In the genomic region with DNA sequence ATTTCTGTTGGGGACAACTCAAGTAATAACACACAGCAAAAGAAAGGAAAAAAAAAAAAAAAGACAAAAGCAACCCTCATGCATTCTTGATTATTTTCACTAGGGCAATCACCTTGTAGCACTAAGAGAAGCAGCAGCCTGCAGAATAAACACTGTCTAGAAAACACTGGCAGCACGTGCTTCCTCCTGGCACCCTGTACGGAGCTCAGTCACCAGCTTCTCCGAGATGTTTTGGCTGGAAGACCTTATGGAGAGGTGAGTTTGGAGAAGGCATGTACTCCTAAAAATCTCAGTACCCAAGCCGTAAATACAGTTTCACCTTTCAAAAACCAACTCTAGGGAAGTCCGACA, we compare ENCODE assay signal across 8 mouse cellular contexts.
DNase-seq lines count a peak whose midpoint lies in the region; ATAC-seq and TF ChIP-seq lines count a peak whose summit lies in the region.

No protein-coding gene starts in this region.

- DNase-seq in ES-E14 (ENCODE audit: low read depth, low spot score) = no peak
- DNase-seq in kidney, postnatal 14 days = peak; percentile 43
- DNase-seq in yolk sac, embryonic 10.5 days (ENCODE audit: low spot score) = no peak
- DNase-seq in layer of hippocampus, adult 18-20 months (ENCODE audit: low spot score in 2 of 2) = no peak
- DNase-seq in adrenal gland, postnatal 25 days = no peak

- H3ac ChIP-seq in C2C12 (ENCODE audit: control insufficient read depth, insufficient read length, low read depth) = peak overlapping the region; percentile 56

- H3K9ac ChIP-seq in ES-E14 (ENCODE audit: insufficient read depth, low read depth, low read length, poor library complexity, severe bottlenecking) = peak overlapping the region; percentile 78
- H3K9ac ChIP-seq in heart, embryonic 11.5 days (ENCODE audit: low read depth, low read length) = peak overlapping the region; percentile 73

- H3K79me3 ChIP-seq in C2C12 (ENCODE audit: low read depth) = peaks cover 6% of the 10 kb centered on the region

- H3K79me2 ChIP-seq in C2C12 (ENCODE audit: control insufficient read depth, insufficient read depth) = peaks cover 10% of the 10 kb centered on the region

- peaks cover 0 to 2% of the 10 kb centered on the region in 2 experiments; a peak in 1 of 4 replicates for H3K4me1 ChIP-seq in ES-E14 (ENCODE audit: control insufficient read depth in 2 of 2, insufficient read depth in 2 of 2, low read length in 2 of 2, poor library complexity in 1 of 2)
- peaks cover 16% of the 10 kb centered on the region for H3K4me1 ChIP-seq in heart, embryonic 11.5 days (ENCODE audit: control insufficient read depth, insufficient read depth, low read length)

- peak overlapping the region; percentile 93 for H3K4me2 ChIP-seq in heart, embryonic 11.5 days

- no peak overlapping the region for H3K27ac ChIP-seq in ES-E14 (ENCODE audit: insufficient read depth, low read depth, low read length, poor library complexity, severe bottlenecking)
- H3K27ac ChIP-seq in heart, embryonic 11.5 days (ENCODE audit: low read depth, low read length) = peak overlapping the region; percentile 81

- in situ Hi-C loops in ES-E14 (cut with MboI; ENCODE audit: low sequenced_read_pairs in 2 of 2, unreplicated experiment in 2 of 2) = no loop called here

- H3K36me3 ChIP-seq in C2C12 (ENCODE audit: control insufficient read depth, insufficient read depth) = no peaks in the 10 kb centered on the region
- H3K36me3 ChIP-seq in ES-E14 (ENCODE audit: control insufficient read depth, insufficient read depth, low read length, poor library complexity, severe bottlenecking) = no peaks in the 10 kb centered on the region
- no peaks in the 10 kb centered on the region for H3K36me3 ChIP-seq in heart, embryonic 11.5 days (ENCODE audit: control insufficient read depth, insufficient read depth, low read length)

- WGBS in heart, embryonic 11.5 days (ENCODE audit: insufficient replicate concordance) = 8% methylated on average over 5 of the region's 5 CpGs

- H3K9me3 ChIP-seq in ES-E14 (ENCODE audit: control insufficient read depth, insufficient read depth, low read depth, low read length) = no peaks in the 10 kb centered on the region
- no peaks in the 10 kb centered on the region for H3K9me3 ChIP-seq in heart, embryonic 11.5 days (replicated peaks; ENCODE audit: control insufficient read depth, low read length)

- no peak for ATAC-seq in heart, embryonic 11.5 days (replicated peaks; ENCODE audit: insufficient number of reproducible peaks, low FRiP score, low TSS enrichment)
- peak; percentile 26 for ATAC-seq in megakaryocyte progenitor cell, adult 5-6 weeks (replicated peaks; ENCODE audit: poor library complexity)

- TF ChIP-seq CTCF in C2C12 (IDR thresholded peaks at IDR 0.05; ENCODE audit: control insufficient read depth, insufficient read depth, insufficient read length) = no peak

- H3K4me3 ChIP-seq in C2C12 (ENCODE audit: insufficient read depth, poor library complexity, severe bottlenecking) (peak overlapping the region; percentile 31), ES-E14 (ENCODE audit: insufficient read depth in 1 of 2, low read depth in 1 of 2, low read length in 2 of 2, poor library complexity in 1 of 2, severe bottlenecking in 1 of 2) (peak overlapping the region; percentile 79 to 80)
- peak overlapping the region; percentile 57 for H3K4me3 ChIP-seq in heart, embryonic 11.5 days (ENCODE audit: low read depth, low read length)

- H3K27me3 ChIP-seq in C2C12 (ENCODE audit: control insufficient read depth, insufficient read depth, insufficient read length) = no peaks in the 10 kb centered on the region
- no peaks in the 10 kb centered on the region for H3K27me3 ChIP-seq in heart, embryonic 11.5 days (ENCODE audit: control insufficient read depth, insufficient read depth, low read length)

TF ChIP-seq in C2C12, 6 proteins besides CTCF, POLR2A, EP300 and RAD21:
- TF ChIP-seq FOSL1 (IDR thresholded peaks at IDR 0.05; ENCODE audit: insufficient read depth, low read length, poor library complexity, severe bottlenecking) = no peak
- peak; percentile 69 for TF ChIP-seq MAX (IDR thresholded peaks at IDR 0.05)

TF ChIP-seq in ES-E14, 5 proteins besides CTCF, POLR2A, EP300 and RAD21:
- TF ChIP-seq CHD2 (IDR thresholded peaks at IDR 0.05; ENCODE audit: low read depth, low read length) = no peak
